8 mouse cellular contexts compared by ENCODE assay signal in the genomic region with DNA sequence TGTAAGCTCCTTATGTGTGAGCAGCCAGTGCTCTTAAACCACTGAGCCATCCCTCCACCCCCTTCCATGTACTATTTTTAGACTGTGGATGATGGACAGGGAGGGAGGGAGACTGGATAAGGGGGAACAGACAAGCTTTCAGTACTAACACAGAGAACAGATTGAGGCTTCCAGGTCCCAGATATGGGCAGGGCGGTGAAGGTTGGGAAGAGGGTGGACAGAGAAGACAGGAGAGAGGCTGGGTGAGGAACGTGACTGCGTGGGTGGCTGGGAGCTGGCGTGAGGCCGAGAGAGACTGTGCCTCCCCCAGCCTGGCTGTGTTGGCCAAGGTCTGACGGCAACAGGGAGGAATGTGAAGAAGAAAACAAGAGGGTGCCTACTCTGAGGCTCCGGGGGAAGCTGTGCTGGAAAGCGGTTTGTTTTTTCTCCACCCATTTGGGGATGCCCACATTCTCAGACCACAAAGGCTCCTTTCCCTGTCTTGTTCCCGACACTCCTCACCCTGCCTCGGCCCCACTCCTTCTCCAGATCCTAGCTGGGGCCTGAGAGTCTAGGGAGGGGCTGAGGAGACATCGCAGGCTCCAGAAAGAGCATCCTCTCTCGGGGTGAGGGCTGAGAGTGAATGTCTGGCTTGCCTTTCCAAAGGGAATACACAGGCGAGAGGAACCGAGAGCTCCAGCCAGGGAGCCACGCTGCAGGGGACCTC. TPM values are rescaled to one million over a fixed set of nuclear protein-coding genes. Genes with fewer than 3 reads are reported as not detected.
DNase-seq lines count a peak whose midpoint lies in the region; ATAC-seq lines count a peak whose summit lies in the region.

No protein-coding gene starts in this region.

- 63% methylated on average over 15 of the region's 15 CpGs for WGBS in limb, embryonic 13.5 days
- WGBS in limb, embryonic 10.5 days, result 65% methylated on average over 15 of the region's 15 CpGs
- 41% methylated on average over 15 of the region's 15 CpGs for WGBS in embryonic facial prominence, embryonic 13.5 days
- 22% methylated on average over 15 of the region's 15 CpGs for WGBS in heart, embryonic 11.5 days (ENCODE audit: insufficient replicate concordance)
- 50% methylated on average over 15 of the region's 15 CpGs for WGBS in liver, embryonic 16.5 days (ENCODE audit: insufficient replicate concordance)

- H3K9ac ChIP-seq in limb, embryonic 13.5 days, result no peak overlapping the region
- peak overlapping the region; percentile 44; the same call in 1 of the 2 replicates for H3K9ac ChIP-seq in embryonic facial prominence, embryonic 13.5 days
- peak overlapping the region; percentile 58 for H3K9ac ChIP-seq in heart, embryonic 11.5 days (ENCODE audit: low read depth, low read length)
- H3K9ac ChIP-seq in liver, embryonic 16.5 days (ENCODE audit: low read depth, low read length), result no peak overlapping the region

- H3K4me3 ChIP-seq in limb, embryonic 13.5 days, result no peak overlapping the region
- no peak overlapping the region for H3K4me3 ChIP-seq in limb, embryonic 10.5 days
- H3K4me3 ChIP-seq in embryonic facial prominence, embryonic 13.5 days, result no peak overlapping the region
- no peak overlapping the region for H3K4me3 ChIP-seq in heart, embryonic 11.5 days (ENCODE audit: low read depth, low read length)
- no peak overlapping the region for H3K4me3 ChIP-seq in liver, embryonic 16.5 days (ENCODE audit: low read depth, low read length)

- H3K27ac ChIP-seq in limb, embryonic 13.5 days, result peak overlapping the region; percentile 55; the same call in 1 of the 2 replicates
- no peak overlapping the region for H3K27ac ChIP-seq in limb, embryonic 10.5 days
- H3K27ac ChIP-seq in embryonic facial prominence, embryonic 13.5 days, result peak overlapping the region; percentile 80
- H3K27ac ChIP-seq in heart, embryonic 11.5 days (ENCODE audit: low read depth, low read length), result peak overlapping the region; percentile 97
- no peak overlapping the region for H3K27ac ChIP-seq in liver, embryonic 16.5 days (ENCODE audit: low read length)

- no peak overlapping the region; the same call in 1 of the 2 replicates for H3K4me2 ChIP-seq in limb, embryonic 13.5 days (replicated peaks)
- peak overlapping the region; percentile 26 for H3K4me2 ChIP-seq in embryonic facial prominence, embryonic 13.5 days
- peak overlapping the region; percentile 52 for H3K4me2 ChIP-seq in heart, embryonic 11.5 days
- H3K4me2 ChIP-seq in liver, embryonic 16.5 days (ENCODE audit: low read depth, low read length), result no peak overlapping the region

- H3K27me3 ChIP-seq in limb, embryonic 13.5 days, result no peaks in the 10 kb centered on the region
- no peaks in the 10 kb centered on the region for H3K27me3 ChIP-seq in limb, embryonic 10.5 days (ENCODE audit: low read depth, poor library complexity, severe bottlenecking)
- no peaks in the 10 kb centered on the region for H3K27me3 ChIP-seq in embryonic facial prominence, embryonic 13.5 days
- no peaks in the 10 kb centered on the region for H3K27me3 ChIP-seq in heart, embryonic 11.5 days (ENCODE audit: control insufficient read depth, insufficient read depth, low read length)
- no peaks in the 10 kb centered on the region for H3K27me3 ChIP-seq in liver, embryonic 16.5 days (ENCODE audit: control insufficient read depth, insufficient read depth, low read depth, low read length)

- no peak for DNase-seq in limb, embryonic 10.5 days (ENCODE audit: low spot score)
- DNase-seq in kidney, postnatal 10 days, result peak; percentile 75
- DNase-seq in right cerebral cortex, postnatal 4 days, result peak; percentile 70

- no peaks in the 10 kb centered on the region for H3K36me3 ChIP-seq in limb, embryonic 13.5 days
- H3K36me3 ChIP-seq in limb, embryonic 10.5 days, result no peaks in the 10 kb centered on the region
- H3K36me3 ChIP-seq in embryonic facial prominence, embryonic 13.5 days, result no peaks in the 10 kb centered on the region
- no peaks in the 10 kb centered on the region for H3K36me3 ChIP-seq in heart, embryonic 11.5 days (ENCODE audit: control insufficient read depth, insufficient read depth, low read length)
- no peaks in the 10 kb centered on the region for H3K36me3 ChIP-seq in liver, embryonic 16.5 days (ENCODE audit: control insufficient read depth, insufficient read depth)

- H3K4me1 ChIP-seq in limb, embryonic 13.5 days, result peaks cover 5% of the 10 kb centered on the region; the same call in 1 of the 2 replicates
- H3K4me1 ChIP-seq in limb, embryonic 10.5 days, result no peaks in the 10 kb centered on the region; the same call in 1 of the 2 replicates
- H3K4me1 ChIP-seq in embryonic facial prominence, embryonic 13.5 days, result peaks cover 15% of the 10 kb centered on the region
- H3K4me1 ChIP-seq in heart, embryonic 11.5 days (ENCODE audit: control insufficient read depth, insufficient read depth, low read length), result peaks cover 12% of the 10 kb centered on the region
- H3K4me1 ChIP-seq in liver, embryonic 16.5 days (ENCODE audit: control insufficient read depth, low read depth, low read length), result no peaks in the 10 kb centered on the region

- H3K9me3 ChIP-seq in limb, embryonic 13.5 days, result no peaks in the 10 kb centered on the region
- no peaks in the 10 kb centered on the region for H3K9me3 ChIP-seq in limb, embryonic 10.5 days (replicated peaks)
- no peaks in the 10 kb centered on the region for H3K9me3 ChIP-seq in embryonic facial prominence, embryonic 13.5 days
- no peaks in the 10 kb centered on the region for H3K9me3 ChIP-seq in heart, embryonic 11.5 days (replicated peaks; ENCODE audit: control insufficient read depth, low read length)
- no peaks in the 10 kb centered on the region for H3K9me3 ChIP-seq in liver, embryonic 16.5 days (replicated peaks; ENCODE audit: control insufficient read depth, low read length)

- ATAC-seq in limb, embryonic 13.5 days (ENCODE audit: low FRiP score, low read depth), result peak; percentile 41; the same call in 1 of the 2 replicates
- no peak for ATAC-seq in embryonic facial prominence, embryonic 13.5 days (ENCODE audit: insufficient number of reproducible peaks, insufficient read depth, low FRiP score, low TSS enrichment, low read depth)
- peak; percentile 80 for ATAC-seq in heart, embryonic 11.5 days (replicated peaks; ENCODE audit: insufficient number of reproducible peaks, low FRiP score, low TSS enrichment)
- ATAC-seq in liver, embryonic 16.5 days (ENCODE audit: low read depth), result peak; percentile 11; the same call in 1 of the 2 replicates
- no peak for ATAC-seq in activated CD4-positive, CD25-positive, alpha-beta regulatory T cell, adult 4 months

RNA-seq across cellular contexts. Expression of a gene that starts 2.3 kb away (rescaled TPM):
- 0.06 and 0.11 TPM in 2 replicates for polyA plus RNA-seq in limb, embryonic 13.5 days (2015; fragmentation: Nextera tagmentation; extraction: Ambion mirVana)
- not detected in 2 replicates for polyA plus RNA-seq in limb, embryonic 10.5 days (2016; fragmentation: Nextera tagmentation; extraction: Ambion mirVana)
- polyA plus RNA-seq in embryonic facial prominence, embryonic 13.5 days (2015; fragmentation: Nextera tagmentation; extraction: Ambion mirVana), result 0.10 TPM in 1 of 2 replicates, not detected in the other
- 0.40 and 0.83 TPM in 2 replicates for polyA plus RNA-seq in heart, embryonic 11.5 days (2014; fragmentation: Nextera tagmentation; extraction: Ambion mirVana)
- polyA plus RNA-seq in liver, embryonic 16.5 days (2015; fragmentation: Nextera tagmentation; extraction: Ambion mirVana), result 0.02 TPM in 1 of 2 replicates, not detected in the other
- not detected for polyA plus RNA-seq in activated CD4-positive, CD25-positive, alpha-beta regulatory T cell, adult 4 months (2017; shearing (Covaris generic))

RNA-seq across cellular contexts. Expression of a gene that starts 16.6 kb away (rescaled TPM):
- polyA plus RNA-seq in limb, embryonic 13.5 days (2015; fragmentation: Nextera tagmentation; extraction: Ambion mirVana), result 1.9 TPM in 2 replicates
- polyA plus RNA-seq in limb, embryonic 10.5 days (2016; fragmentation: Nextera tagmentation; extraction: Ambion mirVana), result 1.4 TPM in 2 replicates
- 1.5 and 1.9 TPM in 2 replicates for polyA plus RNA-seq in embryonic facial prominence, embryonic 13.5 days (2015; fragmentation: Nextera tagmentation; extraction: Ambion mirVana)
- 0.37 TPM in 1 of 2 replicates, not detected in the other for polyA plus RNA-seq in heart, embryonic 11.5 days (2014; fragmentation: Nextera tagmentation; extraction: Ambion mirVana)
- polyA plus RNA-seq in liver, embryonic 16.5 days (2015; fragmentation: Nextera tagmentation; extraction: Ambion mirVana), result 0.17 and 0.19 TPM in 2 replicates
- not detected for polyA plus RNA-seq in activated CD4-positive, CD25-positive, alpha-beta regulatory T cell, adult 4 months (2017; shearing (Covaris generic))

RNA-seq across cellular contexts. Expression of a gene that starts 17.7 kb away (rescaled TPM):
- 0.38 TPM in 1 of 2 replicates, not detected in the other for polyA plus RNA-seq in limb, embryonic 13.5 days (2015; fragmentation: Nextera tagmentation; extraction: Ambion mirVana)
- not detected in 2 replicates for polyA plus RNA-seq in limb, embryonic 10.5 days (2016; fragmentation: Nextera tagmentation; extraction: Ambion mirVana)
- 0.27 and 0.28 TPM in 2 replicates for polyA plus RNA-seq in embryonic facial prominence, embryonic 13.5 days (2015; fragmentation: Nextera tagmentation; extraction: Ambion mirVana)
- polyA plus RNA-seq in heart, embryonic 11.5 days (2014; fragmentation: Nextera tagmentation; extraction: Ambion mirVana), result not detected in 2 replicates
- polyA plus RNA-seq in liver, embryonic 16.5 days (2015; fragmentation: Nextera tagmentation; extraction: Ambion mirVana), result not detected in 2 replicates
- polyA plus RNA-seq in activated CD4-positive, CD25-positive, alpha-beta regulatory T cell, adult 4 months (2017; shearing (Covaris generic)), result not detected

RNA-seq across cellular contexts. Expression of a gene that starts 32.7 kb away (rescaled TPM):
- 20.9 and 22.1 TPM in 2 replicates for polyA plus RNA-seq in limb, embryonic 13.5 days (2015; fragmentation: Nextera tagmentation; extraction: Ambion mirVana)
- 24.9 and 25.5 TPM in 2 replicates for polyA plus RNA-seq in limb, embryonic 10.5 days (2016; fragmentation: Nextera tagmentation; extraction: Ambion mirVana)
- 23.2 and 24.2 TPM in 2 replicates for polyA plus RNA-seq in embryonic facial prominence, embryonic 13.5 days (2015; fragmentation: Nextera tagmentation; extraction: Ambion mirVana)
- polyA plus RNA-seq in heart, embryonic 11.5 days (2014; fragmentation: Nextera tagmentation; extraction: Ambion mirVana), result 10.4 and 12.8 TPM in 2 replicates
- 7.5 and 8.2 TPM in 2 replicates for polyA plus RNA-seq in liver, embryonic 16.5 days (2015; fragmentation: Nextera tagmentation; extraction: Ambion mirVana)
- polyA plus RNA-seq in activated CD4-positive, CD25-positive, alpha-beta regulatory T cell, adult 4 months (2017; shearing (Covaris generic)), result 1 to 10 TPM; 3.7 to 5.0 TPM

RNA-seq across cellular contexts. Expression of a gene that starts 33.0 kb away (rescaled TPM):
- 68.6 and 70.6 TPM in 2 replicates for polyA plus RNA-seq in limb, embryonic 13.5 days (2015; fragmentation: Nextera tagmentation; extraction: Ambion mirVana)
- 38.8 and 52.0 TPM in 2 replicates for polyA plus RNA-seq in limb, embryonic 10.5 days (2016; fragmentation: Nextera tagmentation; extraction: Ambion mirVana)
- 74.1 and 78.2 TPM in 2 replicates for polyA plus RNA-seq in embryonic facial prominence, embryonic 13.5 days (2015; fragmentation: Nextera tagmentation; extraction: Ambion mirVana)
- 47.6 and 51.1 TPM in 2 replicates for polyA plus RNA-seq in heart, embryonic 11.5 days (2014; fragmentation: Nextera tagmentation; extraction: Ambion mirVana)
- 39.5 and 40.2 TPM in 2 replicates for polyA plus RNA-seq in liver, embryonic 16.5 days (2015; fragmentation: Nextera tagmentation; extraction: Ambion mirVana)
- 10 to 100 TPM; 29.2 to 36.6 TPM for polyA plus RNA-seq in activated CD4-positive, CD25-positive, alpha-beta regulatory T cell, adult 4 months (2017; shearing (Covaris generic))

Comparison
In these comparisons a context has a peak if more than half of its experiments do, and no peak if none do; other contexts are left out.
1. H3K27ac ChIP-seq: peak in limb, embryonic 13.5 days (single experiment), embryonic facial prominence, embryonic 13.5 days (single experiment) and heart, embryonic 11.5 days (single experiment); none in limb, embryonic 10.5 days (single experiment) and liver, embryonic 16.5 days (single experiment).
2. ATAC-seq: peak in limb, embryonic 13.5 days (single experiment), heart, embryonic 11.5 days (single experiment) and liver, embryonic 16.5 days (single experiment); none in embryonic facial prominence, embryonic 13.5 days (single experiment) and activated CD4-positive, CD25-positive, alpha-beta regulatory T cell, adult 4 months (single experiment).
3. H3K4me2 ChIP-seq: peak in embryonic facial prominence, embryonic 13.5 days (single experiment) and heart, embryonic 11.5 days (single experiment); none in limb, embryonic 13.5 days (single experiment) and liver, embryonic 16.5 days (single experiment).
4. H3K9ac ChIP-seq: peak in embryonic facial prominence, embryonic 13.5 days (single experiment) and heart, embryonic 11.5 days (single experiment); none in limb, embryonic 13.5 days (single experiment) and liver, embryonic 16.5 days (single experiment).